Mouse (Mus musculus) midbrain, postnatal 0 days (tissue): ENCODE measurements at regions not wholly inside any gene's neighbourhood (a gene's known extent, or its start where the extent isn't known, plus 50 kb on each side); places are given as distances from the start of the nearest gene placed in this dataset.

Experiments used
- ATAC-seq: fragments of 200-750 bp; cut with Nextera tagmentation; 2 replicates; pipeline ENCODE4 v1.8.0; 2017; ENCODE audit warnings: moderate number of reproducible peaks, mild to moderate bottlenecking, moderate TSS enrichment, moderate library complexity; ENCODE audit not compliant: low FRiP score
- DNase-seq: peaks from one replicate; pipeline ENCODE4 v3.0.0-alpha.2; 2015; ENCODE audit warnings: low spot score
- H3K27ac ChIP-seq: fragments of 300-500 bp; sonication (generic); 2 replicates; pipeline ENCODE4 v1.5.1; 2014; ENCODE audit warnings: low read depth, mild to moderate bottlenecking, low read length, mixed read lengths
- H3K27me3 ChIP-seq: fragments of 300-500 bp; sonication (generic); 2 replicates; pipeline ENCODE4 v1.6.1; 2014; ENCODE audit warnings: low read length, control low read depth, mixed read lengths; ENCODE audit not compliant: insufficient read depth
- H3K36me3 ChIP-seq: fragments of 300-500 bp; sonication (generic); 2 replicates; pipeline ENCODE4 v1.6.1; 2014; ENCODE audit warnings: low read length, control low read depth, mixed read lengths; ENCODE audit not compliant: insufficient read depth
- H3K4me1 ChIP-seq: fragments of 300-500 bp; sonication (generic); 2 replicates; pipeline ENCODE4 v1.6.1; 2014; ENCODE audit warnings: mild to moderate bottlenecking, control low read depth, antibody characterized with exemption, low read length, mixed read lengths; ENCODE audit not compliant: insufficient read depth
- H3K4me2 ChIP-seq: fragments of 300-500 bp; sonication (generic); 2 replicates; pipeline ENCODE4 v1.6.1; 2014; ENCODE audit warnings: low read depth, mild to moderate bottlenecking, low read length, mixed read lengths; ENCODE audit not compliant: poor library complexity, severe bottlenecking
- H3K4me3 ChIP-seq: fragments of 300-500 bp; sonication (generic); 2 replicates; pipeline ENCODE4 v1.5.1; 2014; ENCODE audit warnings: low read depth, mild to moderate bottlenecking, low read length, moderate library complexity
- H3K9ac ChIP-seq: fragments of 300-500 bp; sonication (generic); replicated peaks from 2 replicates; pipeline ENCODE4 v1.6.1; 2014; ENCODE audit warnings: mild to moderate bottlenecking, low read length, moderate library complexity, mixed read lengths; ENCODE audit not compliant: poor library complexity, severe bottlenecking
- H3K9me3 ChIP-seq: fragments of 300-500 bp; sonication (generic); 2 replicates; pipeline ENCODE4 v1.6.1; 2016; ENCODE audit warnings: low read length, control low read depth
- CTCF ChIP-seq: IDR thresholded peaks from 2 replicates; pipeline ENCODE4 v1.5.1; 2016; ENCODE audit warnings: antibody characterized with exemption, mild to moderate bottlenecking
- WGBS: fragments of 180-500 bp; shearing (Covaris S2); extraction: QIAGEN DNeasy Blood & Tissue Kit; methylation state at CpG from one replicate; pipeline ENCODE4 v1.1.7; 2014; 5-methylcytosine and 5-hydroxymethylcytosine counted together

GRCm38 (mm10) chr1:184365026-184365425, 330.9 kb upstream of the 1700056E22Rik start:
- H3K4me1 ChIP-seq = no peaks in the 10 kb centered on the region
- H3K36me3 ChIP-seq = no peaks in the 10 kb centered on the region
- H3K4me3 ChIP-seq = no peak overlapping the region
- DNase-seq (no peak), ATAC-seq (no peak)
- no peak overlapping the region for H3K27ac ChIP-seq
- no peak overlapping the region for H3K9ac ChIP-seq
- no peaks in the 10 kb centered on the region for H3K9me3 ChIP-seq
- H3K27me3 ChIP-seq = no peaks in the 10 kb centered on the region
- no peak overlapping the region for H3K4me2 ChIP-seq
- no peak for TF ChIP-seq CTCF

GRCm38 (mm10) chr1:184358226-184358568, 324.1 kb upstream of the 1700056E22Rik start:
- ATAC-seq = no peak
- WGBS = 60% methylated on average over 6 of the region's 6 CpGs
- H3K36me3 ChIP-seq = no peaks in the 10 kb centered on the region
- no peak for TF ChIP-seq CTCF
- H3K27ac ChIP-seq = no peak overlapping the region
- H3K4me2 ChIP-seq = no peak overlapping the region
- no peak overlapping the region for H3K4me3 ChIP-seq
- H3K9ac ChIP-seq = no peak overlapping the region
- DNase-seq = no peak
- no peaks in the 10 kb centered on the region for H3K4me1 ChIP-seq
- no peaks in the 10 kb centered on the region for H3K27me3 ChIP-seq
- H3K9me3 ChIP-seq = no peaks in the 10 kb centered on the region

GRCm38 (mm10) chr1:184357474-184358225, 323.5 kb upstream of the 1700056E22Rik start:
- 64% methylated on average over 4 of the region's 4 CpGs for WGBS
- TF ChIP-seq CTCF = no peak
- ATAC-seq (no peak), DNase-seq (no peak)
- H3K4me3 ChIP-seq = no peak overlapping the region
- no peak overlapping the region for H3K4me2 ChIP-seq
- no peak overlapping the region for H3K27ac ChIP-seq
- no peaks in the 10 kb centered on the region for H3K9me3 ChIP-seq
- H3K27me3 ChIP-seq = no peaks in the 10 kb centered on the region
- H3K4me1 ChIP-seq = no peaks in the 10 kb centered on the region
- H3K9ac ChIP-seq = no peak overlapping the region
- H3K36me3 ChIP-seq = no peaks in the 10 kb centered on the region

- DNase-seq = no peak
- no peak for ATAC-seq
Observed at GRCm38 (mm10) chr1:184353832-184354449, 319.8 kb upstream of the 1700056E22Rik start.

GRCm38 (mm10) chr1:184351760-184352159, 317.7 kb upstream of the 1700056E22Rik start:
- Histone ChIP-seq H3K4me3 (no peak overlapping the region), H3K4me1 (no peaks in the 10 kb centered on the region), H3K9me3 (no peaks in the 10 kb centered on the region), H3K27ac (no peak overlapping the region), H3K36me3 (no peaks in the 10 kb centered on the region), H3K4me2 (no peak overlapping the region), H3K27me3 (no peaks in the 10 kb centered on the region), H3K9ac (no peak overlapping the region)
- no peak for DNase-seq
- no peak for ATAC-seq
- WGBS = 83% methylated on average over 5 of the region's 5 CpGs
- TF ChIP-seq CTCF = no peak

More at GRCm38 (mm10) chr1:184353832-184354449, 319.8 kb upstream of the 1700056E22Rik start:
- H3K9me3 ChIP-seq = no peaks in the 10 kb centered on the region
- H3K36me3 ChIP-seq = no peaks in the 10 kb centered on the region
- TF ChIP-seq CTCF = no peak
- H3K4me1 ChIP-seq = no peaks in the 10 kb centered on the region
- no peak overlapping the region for H3K4me2 ChIP-seq
- H3K4me3 ChIP-seq = no peak overlapping the region
- 68% methylated on average over 8 of the region's 8 CpGs for WGBS
- no peak overlapping the region for H3K27ac ChIP-seq
- no peak overlapping the region for H3K9ac ChIP-seq
- H3K27me3 ChIP-seq = no peaks in the 10 kb centered on the region

GRCm38 (mm10) chr1:184344829-184345228, 310.7 kb upstream of the 1700056E22Rik start:
- 64% methylated on average over 2 of the region's 2 CpGs for WGBS
- no peak for TF ChIP-seq CTCF
- no peaks in the 10 kb centered on the region for H3K9me3 ChIP-seq
- no peak overlapping the region for H3K4me3 ChIP-seq
- no peak overlapping the region for H3K27ac ChIP-seq
- H3K4me2 ChIP-seq = no peak overlapping the region
- no peaks in the 10 kb centered on the region for H3K27me3 ChIP-seq
- no peaks in the 10 kb centered on the region for H3K36me3 ChIP-seq
- ATAC-seq (no peak), DNase-seq (no peak)
- H3K9ac ChIP-seq = no peak overlapping the region
- no peaks in the 10 kb centered on the region for H3K4me1 ChIP-seq
